Mouse (Mus musculus) spleen, postnatal 10 days (tissue): Measurements from ENCODE around the gene Clptm1l.

Source experiments
- DNase-seq, 2 experiments: peaks; one replicate each; pipeline ENCODE4 v3.0.0; 2021 to 2022; ENCODE audit warnings: low spot score in 2 of 2

Gene Clptm1l

DNA sequence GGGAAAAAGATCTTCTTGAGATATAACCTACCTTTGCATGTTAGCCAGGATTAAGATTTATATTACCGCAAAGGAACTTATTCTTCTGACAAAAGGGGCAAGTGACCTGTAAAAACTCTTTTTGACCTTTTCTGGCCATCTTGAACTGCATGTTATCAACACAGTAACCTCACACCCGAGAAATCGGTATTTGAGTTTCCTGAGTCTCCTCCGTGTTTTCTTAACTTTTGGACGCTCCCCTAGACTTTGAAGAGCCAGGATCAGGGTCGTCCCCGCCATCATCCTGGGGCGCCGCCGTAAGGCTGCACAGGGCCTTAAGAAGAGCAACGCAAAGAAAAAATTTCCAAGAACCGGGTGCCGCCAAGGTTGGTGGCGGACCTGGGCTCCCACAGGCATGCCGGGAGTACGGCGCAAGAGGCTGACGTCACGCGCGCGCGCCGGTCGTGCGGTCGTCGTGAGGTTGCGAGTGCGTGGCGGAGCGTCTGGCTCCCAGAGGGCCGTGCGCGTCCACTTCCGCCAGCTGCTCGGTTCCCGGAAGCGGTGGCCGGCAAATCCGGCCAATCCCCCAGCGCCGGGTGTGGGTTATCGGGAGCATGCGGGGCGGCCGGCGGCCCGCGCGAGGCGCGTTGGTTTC, at the start of gene Clptm1l:
TSS of gene Clptm1l (plus strand) at position 485 of the 634 bp plus-strand sequence.
- DNase-seq, result peak; percentile 91 to 96

DNA sequence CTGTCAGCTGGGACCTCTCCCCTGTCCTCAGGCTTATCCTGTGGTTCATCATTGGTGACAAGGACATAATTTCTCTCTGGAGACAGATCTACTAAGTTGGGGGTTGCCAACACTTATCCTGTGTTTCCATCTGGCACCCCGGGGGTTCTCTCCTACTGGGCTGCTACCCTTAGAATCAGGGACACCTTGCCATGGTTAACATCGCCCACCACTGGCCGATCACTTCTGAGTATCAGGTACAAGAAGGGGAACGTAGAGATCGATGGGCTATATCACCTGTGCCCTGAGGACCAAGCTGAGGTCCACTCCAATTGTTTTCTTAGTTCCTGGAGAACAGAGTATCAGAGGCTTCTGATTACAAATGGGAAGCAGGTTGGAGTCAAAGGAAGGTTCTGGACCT, 39.6 kb upstream of the Clptm1l start:
- DNase-seq, result no peak

DNA sequence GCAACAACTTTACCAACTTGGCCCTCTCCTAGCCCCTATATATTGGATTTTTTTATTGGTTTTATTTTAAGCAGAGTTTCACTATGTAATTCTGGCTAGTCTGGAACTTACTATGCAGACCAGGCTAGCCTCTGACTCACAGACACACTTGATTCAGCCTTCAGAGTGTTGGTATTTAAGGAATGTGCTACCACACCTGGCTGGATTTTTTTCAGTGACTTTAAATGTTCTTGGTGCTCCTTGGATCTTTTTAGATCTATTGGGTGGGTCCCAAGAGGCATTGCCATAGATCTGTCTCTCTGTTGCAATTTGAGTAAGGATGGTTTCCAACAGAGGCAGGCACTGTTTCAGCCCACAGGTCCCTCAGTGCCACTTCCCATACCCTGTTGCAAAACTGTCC, 28.8 kb upstream of the Clptm1l start:
- no peak for DNase-seq

DNA sequence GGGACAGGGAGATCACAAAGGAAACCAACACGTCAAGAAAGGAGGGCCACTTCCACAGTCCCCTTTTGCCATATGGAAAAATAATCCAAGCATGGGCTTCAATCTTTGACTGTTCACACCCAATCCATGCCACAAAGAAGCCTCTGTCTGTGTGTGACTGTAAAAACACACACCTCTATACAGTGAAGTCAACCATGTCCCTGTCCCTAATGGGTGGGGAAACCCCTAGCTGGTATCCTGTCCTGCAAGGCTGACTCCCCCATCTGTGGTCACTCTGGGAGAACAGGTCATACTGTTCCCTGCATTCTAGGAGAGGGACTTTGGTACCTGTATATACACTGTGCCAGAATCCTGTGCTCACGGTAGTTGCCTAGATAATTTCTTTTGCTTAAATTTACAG, 26.5 kb upstream of the Clptm1l start:
- no peak for DNase-seq

DNA sequence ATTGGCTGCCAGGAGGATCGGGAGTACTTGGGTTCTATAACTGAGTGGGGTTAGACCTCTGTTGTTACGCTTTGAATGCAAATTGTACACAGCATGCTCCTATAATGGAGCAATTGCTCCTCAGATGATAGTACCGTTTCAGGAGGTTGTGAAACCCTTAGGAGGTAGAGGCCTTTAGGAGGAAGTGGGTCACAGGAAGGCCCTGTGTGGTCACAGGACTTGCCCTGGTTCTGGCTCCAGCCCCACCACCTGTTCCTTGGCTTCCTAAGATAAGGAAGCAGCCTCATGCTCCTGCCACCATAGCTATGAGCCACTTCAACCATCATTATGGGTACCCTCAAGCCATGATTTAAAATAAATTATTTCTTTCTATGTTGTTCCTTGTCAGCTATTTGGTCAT, 12.3 kb upstream of the Clptm1l start:
- DNase-seq, result no peak

DNA sequence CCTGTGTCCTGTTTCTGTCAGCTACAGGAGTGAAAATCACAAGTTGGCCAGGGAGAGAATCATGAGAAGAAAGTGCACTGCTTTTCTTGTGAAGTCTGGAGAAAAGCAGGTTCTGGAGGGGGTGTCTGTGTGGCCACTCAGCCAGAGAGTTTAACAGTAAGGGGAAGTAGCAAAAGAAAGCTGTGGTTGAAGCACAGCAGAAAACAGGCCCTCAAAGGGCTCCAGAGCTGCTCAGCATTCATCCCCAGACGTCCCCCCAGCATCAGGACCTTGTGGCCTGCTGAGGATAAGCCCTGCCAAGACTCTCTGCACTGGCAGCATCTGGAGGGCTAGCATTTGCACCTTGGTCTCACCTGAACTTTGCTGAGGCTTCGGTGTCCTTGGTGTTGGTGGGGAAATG, 11.3 kb upstream of the Clptm1l start:
- DNase-seq, result no peak

DNA sequence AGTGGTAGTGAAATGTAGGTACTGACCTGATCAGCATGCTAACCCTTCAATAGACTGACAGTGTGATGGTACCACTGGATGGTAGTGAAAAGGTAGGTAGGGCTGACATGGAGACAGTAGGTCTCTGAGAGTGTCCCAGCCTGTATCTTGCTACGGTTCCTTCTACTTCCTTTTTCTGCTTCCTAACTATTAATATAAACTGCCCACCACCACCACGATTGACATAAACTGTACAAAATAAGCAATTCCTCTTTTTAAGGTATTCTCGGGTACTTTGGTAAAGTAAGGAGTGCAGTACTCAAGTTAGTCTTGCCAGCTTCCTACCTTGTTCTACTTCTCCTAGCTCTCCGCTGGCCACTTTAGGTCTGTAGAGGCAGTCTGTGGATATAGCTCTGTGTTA, 7.5 kb upstream of the Clptm1l start:
- no peak for DNase-seq

DNA sequence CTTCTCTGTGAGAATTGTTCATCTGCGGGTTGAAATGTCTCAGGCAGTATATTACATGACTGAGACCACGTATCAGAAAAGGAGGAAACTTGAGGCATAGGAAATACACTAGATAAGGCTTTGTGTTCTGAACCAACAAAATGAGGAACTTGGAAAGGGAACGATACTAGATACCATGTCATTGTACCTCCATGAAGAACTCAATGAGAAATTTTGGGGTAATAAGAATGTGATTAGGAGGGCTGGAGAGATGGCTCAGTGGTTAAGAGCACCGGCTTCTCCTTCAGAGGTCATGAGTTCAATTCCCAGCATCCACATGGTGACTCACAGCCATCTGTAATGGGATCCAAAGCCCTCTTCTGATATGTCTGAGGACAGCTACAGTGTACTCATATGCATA, 3.6 kb upstream of the Clptm1l start:
- no peak for DNase-seq

DNA sequence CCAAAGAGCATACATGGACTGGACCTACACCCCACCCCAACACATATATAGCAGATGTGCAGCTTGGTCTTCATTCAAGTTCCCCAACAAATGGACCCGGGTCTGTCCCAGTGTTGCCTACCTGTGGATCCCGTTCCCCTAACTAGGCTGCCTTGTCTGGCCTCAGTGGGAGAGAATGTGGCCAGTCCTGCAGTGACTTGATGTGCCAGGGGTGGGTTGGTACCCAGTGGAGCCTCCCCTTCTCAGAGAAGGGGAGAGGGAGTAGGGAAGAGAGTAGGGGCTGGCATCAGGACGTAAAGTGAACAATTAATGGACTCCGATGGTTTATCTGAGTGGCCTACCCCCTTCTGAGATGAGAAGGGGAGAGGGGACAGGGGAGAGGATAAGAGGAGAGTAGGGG, 760 bp upstream of the Clptm1l start:
- DNase-seq, result peak in 1 of 2 experiments; percentile 8

DNA sequence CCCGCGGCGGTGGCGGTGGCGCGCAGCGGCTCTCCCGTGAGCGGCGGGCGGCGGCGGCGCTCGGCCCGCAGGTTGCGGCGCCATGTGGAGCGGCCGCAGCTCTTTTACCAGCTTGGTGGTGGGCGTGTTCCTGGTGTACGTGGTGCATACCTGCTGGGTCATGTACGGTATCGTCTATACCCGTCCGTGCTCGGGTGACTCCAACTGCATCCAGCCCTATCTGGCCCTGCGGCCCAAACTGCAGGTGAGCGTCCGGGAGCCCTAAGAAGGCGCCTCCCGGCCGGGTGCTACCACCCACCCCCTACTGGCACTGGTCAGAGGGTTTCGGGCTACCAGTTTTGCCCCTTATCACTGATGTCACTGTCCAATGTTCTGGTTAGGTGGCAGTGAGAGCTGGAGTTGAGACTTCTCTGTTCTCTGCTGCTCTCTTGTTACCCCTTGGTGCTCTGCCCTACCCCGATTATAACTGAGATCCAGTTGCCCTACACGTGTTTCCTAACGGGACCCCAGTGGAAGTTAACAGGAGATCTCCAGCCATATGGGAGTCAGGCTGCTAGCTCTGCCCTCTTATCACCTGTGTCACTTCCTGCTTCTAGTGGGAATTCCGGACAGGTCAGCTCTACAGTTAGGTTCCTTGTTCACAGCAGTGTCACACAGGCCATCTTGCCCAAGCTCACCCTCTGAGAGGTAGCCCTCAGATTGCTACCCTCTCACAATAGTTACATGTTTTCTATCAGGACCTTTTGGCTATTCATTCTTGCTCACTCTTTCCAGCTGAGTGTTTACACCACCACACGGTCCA, 551 bp downstream of the Clptm1l start:
- no peak for DNase-seq

DNA sequence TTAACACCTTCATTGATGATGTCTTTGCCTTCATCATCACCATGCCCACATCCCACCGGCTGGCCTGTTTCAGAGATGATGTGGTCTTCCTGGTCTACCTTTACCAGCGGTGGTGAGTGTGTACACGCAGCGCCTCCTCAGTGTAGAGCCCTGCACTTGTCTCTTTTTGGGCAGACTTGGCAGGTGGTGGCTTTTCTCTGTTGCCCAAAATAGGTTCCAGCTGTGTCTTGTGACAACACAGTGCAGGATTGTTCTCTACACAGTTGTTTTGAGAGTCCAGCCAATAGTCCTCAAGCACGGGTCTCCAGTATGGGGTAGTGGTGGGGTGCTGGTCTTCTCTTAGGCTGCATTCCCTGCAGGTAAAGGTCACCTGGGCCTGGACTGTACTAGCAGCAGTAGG, 14.6 kb downstream of the Clptm1l start:
- no peak for DNase-seq

DNA sequence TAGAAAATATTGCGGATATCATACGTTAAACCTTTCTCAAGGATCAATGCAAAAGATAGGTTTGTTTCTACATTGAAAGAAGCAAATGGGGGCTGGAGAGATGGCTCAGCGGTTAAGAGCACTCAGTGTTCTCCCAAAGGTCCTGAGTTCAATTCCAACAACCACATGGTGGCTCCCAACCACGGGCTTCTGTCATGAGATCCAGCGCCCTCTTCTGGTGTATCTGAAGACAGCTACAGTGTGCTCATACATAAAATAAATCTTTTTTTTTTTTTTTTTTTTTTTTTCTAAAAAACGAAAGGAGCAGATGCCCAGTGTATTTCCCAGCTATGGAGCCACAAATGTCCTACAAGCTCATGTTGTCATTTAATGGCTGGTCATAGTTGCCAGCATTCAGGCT, 16.8 kb downstream of the Clptm1l start:
- DNase-seq, result no peak

DNA sequence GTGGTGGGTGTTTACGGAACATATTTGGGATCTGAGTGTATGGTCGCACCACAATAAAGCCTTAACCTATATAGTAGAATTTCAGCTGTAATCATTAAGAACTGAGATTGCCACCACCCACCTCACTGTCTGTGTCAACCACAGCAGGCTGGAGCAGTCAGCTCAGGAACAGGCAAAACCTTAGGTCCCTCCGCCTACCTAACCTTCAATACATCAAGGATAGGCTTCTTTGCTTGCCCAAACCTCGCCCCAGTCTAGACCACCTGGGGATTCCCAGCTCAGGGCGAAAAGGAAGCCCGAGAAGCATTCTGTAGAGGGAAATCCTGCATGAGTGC, 22.6 kb downstream of the Clptm1l start:
- no peak for DNase-seq

DNA sequence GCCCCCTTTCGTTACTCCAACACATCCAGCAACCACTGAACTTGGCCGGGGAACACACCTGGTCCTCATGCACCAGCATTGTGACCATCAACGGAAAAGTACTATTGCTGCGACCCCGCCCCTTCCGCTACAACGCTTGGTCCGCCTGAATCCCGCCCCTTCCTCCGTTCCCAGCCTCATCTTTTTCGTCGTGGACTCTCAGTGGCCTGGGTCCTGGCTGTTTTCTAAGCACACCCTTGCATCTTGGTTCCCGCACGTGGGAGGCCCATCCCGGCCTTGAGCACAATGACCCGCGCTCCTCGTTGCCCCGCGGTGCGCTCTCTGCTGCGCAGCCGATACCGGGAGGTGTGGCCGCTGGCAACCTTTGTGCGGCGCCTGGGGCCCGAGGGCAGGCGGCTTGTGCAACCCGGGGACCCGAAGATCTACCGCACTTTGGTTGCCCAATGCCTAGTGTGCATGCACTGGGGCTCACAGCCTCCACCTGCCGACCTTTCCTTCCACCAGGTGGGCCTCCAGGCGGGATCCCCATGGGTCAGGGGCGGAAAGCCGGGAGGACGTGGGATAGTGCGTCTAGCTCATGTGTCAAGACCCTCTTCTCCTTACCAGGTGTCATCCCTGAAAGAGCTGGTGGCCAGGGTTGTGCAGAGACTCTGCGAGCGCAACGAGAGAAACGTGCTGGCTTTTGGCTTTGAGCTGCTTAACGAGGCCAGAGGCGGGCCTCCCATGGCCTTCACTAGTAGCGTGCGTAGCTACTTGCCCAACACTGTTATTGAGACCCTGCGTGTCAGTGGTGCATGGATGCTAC, 23.1 kb downstream of the Clptm1l start, which contains the start of gene Tert:
TSS of gene Tert (plus strand) at position 167 of the 805 bp plus-strand sequence.
- peak; percentile 14 to 59 for DNase-seq

DNA sequence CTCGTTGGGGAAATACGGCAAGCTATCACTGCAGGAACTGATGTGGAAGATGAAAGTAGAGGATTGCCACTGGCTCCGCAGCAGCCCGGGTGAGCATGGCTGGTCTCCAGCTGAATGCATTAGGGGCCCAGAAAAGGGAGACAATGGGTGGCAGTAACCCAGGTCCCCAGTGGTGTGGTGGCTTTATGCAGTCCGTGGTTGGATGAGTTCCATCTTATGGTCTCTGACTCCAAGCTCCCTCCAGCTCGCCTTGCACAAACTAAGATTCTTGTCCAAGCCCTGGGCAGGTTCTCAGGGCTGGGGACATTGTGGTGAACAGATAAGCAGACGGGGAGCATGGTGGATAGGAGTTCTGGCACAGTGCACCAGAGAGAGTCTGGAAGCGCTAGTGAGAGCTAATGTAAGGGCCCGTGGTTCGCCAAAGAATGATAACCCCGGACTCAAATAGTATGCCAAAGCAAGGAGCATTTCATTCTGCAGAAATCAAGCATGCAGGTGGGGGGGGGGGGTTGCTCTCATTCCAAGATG, 24.8 kb downstream of the Clptm1l start:
- DNase-seq, result no peak

DNA sequence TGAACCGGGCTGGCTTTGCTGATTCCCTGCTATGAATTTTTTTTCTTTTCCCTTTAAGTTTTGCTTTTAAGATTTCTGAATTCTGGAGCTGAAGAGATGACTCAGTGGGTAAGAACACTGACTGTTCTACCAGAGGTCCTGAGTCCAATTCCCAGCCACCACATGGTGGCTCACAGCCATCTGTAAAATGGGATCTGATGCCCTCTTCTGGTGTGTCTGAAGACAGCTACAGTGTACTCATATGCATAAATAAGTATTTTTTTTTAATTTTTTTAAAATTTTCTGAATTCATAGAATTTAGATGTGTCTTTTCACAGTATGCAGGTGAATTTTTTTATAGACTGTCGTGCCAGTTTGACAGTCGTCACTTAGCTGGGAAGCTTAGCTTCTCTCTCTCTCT, 28.0 kb downstream of the Clptm1l start:
- no peak for DNase-seq

DNA sequence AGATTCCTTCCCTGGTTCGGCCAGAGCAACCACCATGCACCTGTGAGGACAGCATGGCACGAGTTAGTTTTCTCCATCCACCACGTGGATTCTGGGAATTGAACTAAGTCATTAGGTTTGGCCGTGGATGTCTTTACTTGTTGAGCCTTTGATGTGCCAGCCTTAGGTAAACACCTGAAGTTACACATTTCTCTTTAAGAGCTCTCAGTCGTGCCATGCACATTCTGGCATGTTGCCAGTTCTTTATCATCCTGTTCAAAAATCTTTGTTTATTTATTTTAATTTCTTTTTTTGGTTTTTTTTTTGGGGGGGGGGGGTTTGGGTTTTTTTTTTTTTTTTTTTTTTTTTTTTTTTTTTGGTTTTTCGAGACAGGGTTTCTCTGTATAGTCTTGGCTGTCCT, 34.0 kb downstream of the Clptm1l start:
- no peak for DNase-seq

DNA sequence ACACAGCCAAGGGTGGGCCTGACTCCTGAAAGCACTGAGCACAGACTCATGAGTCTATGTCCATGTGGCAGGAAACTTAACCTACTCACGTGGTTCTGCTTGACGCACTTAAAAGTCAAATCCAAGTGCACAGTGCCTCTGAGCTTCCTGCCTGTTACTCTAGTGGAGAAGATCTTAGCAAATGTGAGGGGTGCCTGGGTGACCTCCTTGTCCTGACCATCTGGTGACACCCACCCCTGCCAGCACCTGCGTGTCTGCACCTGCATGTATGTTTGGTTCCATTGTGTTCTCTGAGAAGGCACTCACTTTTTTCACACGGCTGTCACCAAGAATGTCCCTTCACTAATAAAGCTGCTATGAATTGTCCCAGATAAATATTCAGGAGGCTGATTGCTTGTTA, 37.5 kb downstream of the Clptm1l start:
- no peak for DNase-seq

DNA sequence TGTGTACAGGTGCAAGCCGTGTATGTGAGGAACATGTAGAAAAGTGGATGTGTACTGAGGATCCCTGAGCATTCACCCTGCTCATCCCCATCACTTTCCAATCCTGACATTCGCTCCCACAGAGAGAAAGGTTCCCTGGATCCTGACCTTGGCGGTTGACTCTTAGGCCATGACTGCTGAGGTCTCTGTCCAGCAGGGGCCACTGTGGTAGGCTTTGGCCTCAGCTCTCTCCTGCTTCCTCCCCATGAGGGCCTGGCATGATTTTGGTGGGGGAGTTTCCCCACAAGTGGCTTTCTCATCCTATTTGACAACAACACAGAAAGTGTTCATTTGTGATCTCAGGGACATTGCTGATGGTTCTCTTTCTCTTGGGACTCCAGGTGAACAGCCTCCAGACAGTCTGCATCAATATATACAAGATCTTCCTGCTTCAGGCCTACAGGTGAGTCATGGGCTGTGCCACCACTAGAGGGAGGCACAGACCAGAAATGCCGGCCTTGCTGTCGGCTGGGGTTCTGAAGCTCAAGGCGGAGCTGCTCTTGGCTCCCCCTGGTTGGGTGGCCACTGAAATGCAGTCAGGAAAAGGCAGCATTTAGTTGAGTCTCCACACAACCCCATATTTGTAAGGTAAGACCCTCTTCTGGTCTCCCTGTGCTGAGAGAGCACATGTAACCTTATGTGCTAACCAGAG, 42.7 kb downstream of the Clptm1l start:
- DNase-seq, result peak in 1 of 2 experiments; percentile 59

DNA sequence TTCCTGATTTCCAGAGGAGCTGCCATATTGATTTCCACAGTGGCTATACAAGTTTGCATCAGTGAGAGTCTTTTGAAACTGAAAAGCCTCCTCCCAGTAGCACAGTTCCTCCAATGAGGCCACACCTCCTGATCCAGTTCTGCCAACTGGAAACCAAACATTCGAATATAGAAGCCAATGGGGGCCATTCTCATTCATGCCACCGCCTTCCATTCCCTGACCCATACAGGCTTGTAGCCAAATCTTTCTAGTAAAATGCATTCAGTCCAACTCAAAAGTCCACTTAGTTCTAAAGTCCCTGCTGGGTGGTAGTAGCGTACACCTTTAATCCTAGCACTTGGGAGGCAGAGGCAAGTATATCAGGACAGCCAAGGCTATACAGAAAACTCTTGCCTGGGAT, 49.5 kb downstream of the Clptm1l start:
- no peak for DNase-seq

DNA sequence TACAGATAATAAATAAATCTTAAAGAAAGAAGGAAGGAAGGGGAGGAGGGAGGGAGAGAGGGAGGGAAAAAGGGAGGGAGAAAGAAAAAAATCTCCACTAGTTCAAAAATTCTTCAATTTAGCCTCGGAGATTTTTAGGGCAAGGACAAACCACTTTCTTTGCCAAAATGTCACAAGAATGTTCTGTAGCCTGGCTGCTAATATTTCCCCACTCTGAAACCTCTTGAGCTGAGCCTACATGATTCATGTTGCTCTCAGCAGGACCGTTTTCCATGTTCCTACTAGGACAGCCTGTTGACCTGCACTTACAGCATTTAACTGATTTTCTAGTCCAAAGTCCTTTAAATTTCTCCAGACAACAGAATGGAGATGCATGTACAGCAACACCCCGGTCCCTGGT, 51.2 kb downstream of the Clptm1l start:
- DNase-seq, result no peak

DNA sequence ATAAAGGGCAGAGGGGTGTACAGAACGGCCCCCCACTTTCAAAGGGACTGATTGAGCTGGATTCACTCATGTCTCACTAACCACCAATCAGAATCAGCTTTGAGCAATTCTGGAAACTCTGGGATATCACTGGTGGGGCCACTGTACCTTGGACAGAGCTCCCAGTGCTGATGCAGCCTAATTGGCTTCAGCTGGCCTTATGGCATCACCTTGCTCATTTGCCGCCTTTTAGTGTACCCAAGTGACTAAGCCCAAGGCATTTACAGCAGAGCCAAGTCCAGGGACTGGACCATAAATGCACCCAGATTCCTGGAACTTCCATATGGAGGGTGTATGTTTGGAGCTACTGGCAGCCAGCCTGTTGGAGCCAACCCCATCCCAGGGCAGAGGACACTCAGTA, 55.1 kb downstream of the Clptm1l start:
- no peak for DNase-seq
